Mouse (Mus musculus): ENCODE results near the gene Atpaf1. TPM values are rescaled to one million over a fixed set of nuclear protein-coding genes. Genes with fewer than 3 reads are reported as not detected.
A peak's percentile ranks its signal among the peaks of the same experiment; 100 is the strongest.

Gene Atpaf1
- polyA plus RNA-seq, 1 experiment = 9.2 TPM

DNA sequence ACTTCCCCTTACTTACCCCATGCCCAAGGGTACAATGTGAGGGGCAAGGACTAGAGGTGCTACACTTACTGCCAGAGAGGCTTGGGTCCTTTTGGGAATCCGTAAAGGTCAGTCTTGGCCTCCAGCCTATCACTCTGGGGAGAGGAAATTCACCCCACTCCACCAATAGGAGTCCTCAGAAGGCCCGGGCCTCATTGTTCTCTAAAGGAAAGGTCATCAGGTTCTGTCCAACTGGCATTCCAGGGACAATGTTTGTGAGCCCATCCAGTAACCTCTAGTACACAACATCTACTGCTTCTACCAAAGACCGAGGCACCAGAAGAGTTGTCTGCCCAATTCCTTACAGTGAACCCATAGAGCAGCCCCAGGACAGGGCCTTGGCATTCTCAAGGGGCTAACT, 3.7 kb upstream of the Atpaf1 start, which contains the start of gene Tex38:
TSS of gene Tex38 (minus strand) at position 101 of the 400 bp plus-strand sequence.
- WGBS = 83% methylated on average over 3 of the region's 3 CpGs
- Histone ChIP-seq H3K4me1 (ENCODE audit: control insufficient read depth, insufficient read depth, low read length) (no peaks in the 10 kb centered on the region; the same call in 1 of the 2 replicates), H3K27ac (ENCODE audit: control insufficient read depth, insufficient read depth, low read depth, low read length, poor library complexity) (no peak within 1 kb of the TSS), H3K4me3 (replicated peaks; ENCODE audit: control insufficient read depth, low read depth, low read length) (no peak within 1 kb of the TSS)
- TF ChIP-seq POLR2A (IDR thresholded peaks at IDR 0.05; ENCODE audit: borderline replicate concordance, control insufficient read depth, low read depth, low read length) = no peak
- TF ChIP-seq CTCF (IDR thresholded peaks at IDR 0.05; ENCODE audit: control insufficient read depth, insufficient read depth, low read length) = no peak

DNA sequence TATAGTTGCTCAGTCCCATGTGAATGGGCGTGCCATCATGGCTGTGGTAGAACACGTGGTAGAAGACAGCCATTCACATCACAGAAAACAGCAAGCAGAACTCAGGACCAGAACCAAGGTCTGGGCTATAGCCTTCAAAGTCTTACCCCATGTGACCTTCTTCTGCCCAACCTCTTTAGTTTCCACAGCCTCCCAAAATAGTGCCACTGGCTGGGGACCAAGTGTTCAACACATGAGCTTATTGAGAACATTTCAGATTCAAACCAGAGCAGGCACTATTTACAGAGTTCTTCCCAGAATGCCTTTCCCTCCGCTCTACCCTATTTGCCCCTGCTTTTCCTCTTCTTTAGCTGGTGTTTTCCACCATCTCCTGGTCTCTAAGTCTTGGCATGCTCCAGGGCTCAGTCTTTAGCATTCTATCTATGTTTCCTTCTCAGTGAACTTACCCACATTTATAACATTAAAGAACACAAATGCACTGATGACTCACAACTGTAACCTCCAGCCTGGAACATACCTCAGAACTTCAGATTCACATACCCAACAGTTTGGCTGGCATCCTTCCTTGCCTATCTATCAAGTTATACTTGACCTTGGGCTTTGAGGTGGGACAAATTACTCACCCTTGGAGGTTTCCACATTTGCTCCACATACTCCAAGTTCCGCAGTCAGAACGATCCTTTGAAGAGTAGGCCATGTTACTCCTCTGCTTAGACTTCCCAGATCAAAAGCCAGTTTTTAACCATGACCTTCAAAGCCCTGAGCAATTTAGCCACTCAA, 2.4 kb upstream of the Atpaf1 start:
- no peaks in the 10 kb centered on the region; the same call in 1 of the 2 replicates for H3K4me1 ChIP-seq (ENCODE audit: control insufficient read depth, insufficient read depth, low read length)
- H3K27ac ChIP-seq (ENCODE audit: control insufficient read depth, insufficient read depth, low read depth, low read length, poor library complexity) = no peak overlapping the region
- TF ChIP-seq CTCF (IDR thresholded peaks at IDR 0.05; ENCODE audit: control insufficient read depth, insufficient read depth, low read length) (no peak), POLR2A (IDR thresholded peaks at IDR 0.05; ENCODE audit: borderline replicate concordance, control insufficient read depth, low read depth, low read length) (no peak)
- WGBS = 91% methylated on average over 5 of the region's 5 CpGs
- no peak overlapping the region for H3K4me3 ChIP-seq (replicated peaks; ENCODE audit: control insufficient read depth, low read depth, low read length)

- WGBS = 39% methylated on average over 7 of the region's 7 CpGs
- no peak overlapping the region for H3K27ac ChIP-seq (ENCODE audit: control insufficient read depth, insufficient read depth, low read depth, low read length, poor library complexity)
- H3K4me3 ChIP-seq (replicated peaks; ENCODE audit: control insufficient read depth, low read depth, low read length) = peak overlapping the region; percentile 60
- no peaks in the 10 kb centered on the region; the same call in 1 of the 2 replicates for H3K4me1 ChIP-seq (ENCODE audit: control insufficient read depth, insufficient read depth, low read length)
- TF ChIP-seq POLR2A (IDR thresholded peaks at IDR 0.05; ENCODE audit: borderline replicate concordance, control insufficient read depth, low read depth, low read length) (no peak), CTCF (IDR thresholded peaks at IDR 0.05; ENCODE audit: control insufficient read depth, insufficient read depth, low read length) (no peak)
These were observed 961 bp downstream of the Atpaf1 start for GRCm38 (mm10) chr4:115785511-115786034.

GRCm38 (mm10) chr4:115790864-115791263, 6.3 kb downstream of the Atpaf1 start:
- H3K4me1 ChIP-seq (ENCODE audit: control insufficient read depth, insufficient read depth, low read length) = no peaks in the 10 kb centered on the region; the same call in 1 of the 2 replicates
- 88% methylated on average over 3 of the region's 3 CpGs for WGBS
- no peak for TF ChIP-seq POLR2A (IDR thresholded peaks at IDR 0.05; ENCODE audit: borderline replicate concordance, control insufficient read depth, low read depth, low read length)
- no peak for TF ChIP-seq CTCF (IDR thresholded peaks at IDR 0.05; ENCODE audit: control insufficient read depth, insufficient read depth, low read length)
- no peak overlapping the region for H3K27ac ChIP-seq (ENCODE audit: control insufficient read depth, insufficient read depth, low read depth, low read length, poor library complexity)
- no peak overlapping the region for H3K4me3 ChIP-seq (replicated peaks; ENCODE audit: control insufficient read depth, low read depth, low read length)

DNA sequence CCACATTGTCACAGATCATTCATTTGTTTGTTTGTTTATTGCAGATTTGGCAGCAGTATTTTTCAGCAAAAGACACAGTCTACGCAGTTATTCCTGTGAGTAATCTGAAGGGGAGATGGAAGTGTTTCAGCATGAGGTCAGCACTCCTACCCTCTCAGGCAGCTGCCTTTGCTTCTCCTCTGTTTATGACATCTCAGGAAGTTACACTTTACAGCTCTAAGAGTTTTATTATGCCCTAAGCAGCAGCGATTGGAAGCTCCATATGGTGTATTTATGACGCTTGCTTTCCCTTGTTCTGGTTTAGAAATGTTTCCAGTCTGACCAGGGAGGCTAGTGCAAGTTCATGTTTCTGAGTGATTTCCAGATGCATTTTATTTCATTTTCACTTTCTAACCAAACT, 10.7 kb downstream of the Atpaf1 start:
- no peak for TF ChIP-seq POLR2A (IDR thresholded peaks at IDR 0.05; ENCODE audit: borderline replicate concordance, control insufficient read depth, low read depth, low read length)
- no peak for TF ChIP-seq CTCF (IDR thresholded peaks at IDR 0.05; ENCODE audit: control insufficient read depth, insufficient read depth, low read length)
- Histone ChIP-seq H3K4me3 (replicated peaks; ENCODE audit: control insufficient read depth, low read depth, low read length) (no peak overlapping the region), H3K4me1 (ENCODE audit: control insufficient read depth, insufficient read depth, low read length) (no peaks in the 10 kb centered on the region), H3K27ac (ENCODE audit: control insufficient read depth, insufficient read depth, low read depth, low read length, poor library complexity) (no peak overlapping the region)
- 78% methylated on average over 3 of the region's 3 CpGs for WGBS

GRCm38 (mm10) chr4:115799981-115800380, 15.4 kb downstream of the Atpaf1 start:
- H3K4me3 ChIP-seq (replicated peaks; ENCODE audit: control insufficient read depth, low read depth, low read length) = no peak overlapping the region
- 85% methylated on average over 3 of the region's 3 CpGs for WGBS
- no peak overlapping the region for H3K27ac ChIP-seq (ENCODE audit: control insufficient read depth, insufficient read depth, low read depth, low read length, poor library complexity)
- no peak for TF ChIP-seq CTCF (IDR thresholded peaks at IDR 0.05; ENCODE audit: control insufficient read depth, insufficient read depth, low read length)
- no peak for TF ChIP-seq POLR2A (IDR thresholded peaks at IDR 0.05; ENCODE audit: borderline replicate concordance, control insufficient read depth, low read depth, low read length)
- no peaks in the 10 kb centered on the region for H3K4me1 ChIP-seq (ENCODE audit: control insufficient read depth, insufficient read depth, low read length)

DNA sequence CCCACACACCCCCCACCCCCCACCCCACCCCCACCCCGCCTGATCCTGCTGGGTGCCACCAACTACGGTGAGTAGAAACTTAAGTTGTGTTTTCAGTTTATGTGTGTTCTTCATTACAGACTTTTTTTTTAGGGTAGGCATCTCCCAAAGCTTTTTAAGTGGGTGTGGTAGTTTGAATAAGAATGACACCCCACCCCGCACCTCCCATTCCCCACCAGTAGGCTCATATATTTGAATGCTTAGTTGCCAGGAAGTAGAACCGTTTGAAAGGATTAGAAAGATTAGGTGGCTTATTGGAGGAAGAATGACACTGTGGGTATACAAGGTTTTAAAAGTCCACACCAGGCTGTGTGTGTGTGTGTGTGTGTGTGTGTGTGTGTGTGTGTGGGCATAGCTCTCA, 27.7 kb downstream of the Atpaf1 start:
- Histone ChIP-seq H3K4me3 (replicated peaks; ENCODE audit: control insufficient read depth, low read depth, low read length) (no peak overlapping the region), H3K4me1 (ENCODE audit: control insufficient read depth, insufficient read depth, low read length) (no peaks in the 10 kb centered on the region), H3K27ac (ENCODE audit: control insufficient read depth, insufficient read depth, low read depth, low read length, poor library complexity) (no peak overlapping the region)
- 83% methylated on average over 4 of the region's 4 CpGs for WGBS
- TF ChIP-seq CTCF (IDR thresholded peaks at IDR 0.05; ENCODE audit: control insufficient read depth, insufficient read depth, low read length) (no peak), POLR2A (IDR thresholded peaks at IDR 0.05; ENCODE audit: borderline replicate concordance, control insufficient read depth, low read depth, low read length) (no peak)

GRCm38 (mm10) chr4:115815606-115816005, 31.0 kb downstream of the Atpaf1 start:
- Histone ChIP-seq H3K27ac (ENCODE audit: control insufficient read depth, insufficient read depth, low read depth, low read length, poor library complexity) (no peak overlapping the region), H3K4me3 (replicated peaks; ENCODE audit: control insufficient read depth, low read depth, low read length) (no peak overlapping the region), H3K4me1 (ENCODE audit: control insufficient read depth, insufficient read depth, low read length) (no peaks in the 10 kb centered on the region; the same call in 1 of the 2 replicates)
- 88% methylated on average over 5 of the region's 5 CpGs for WGBS
- no peak for TF ChIP-seq CTCF (IDR thresholded peaks at IDR 0.05; ENCODE audit: control insufficient read depth, insufficient read depth, low read length)
- TF ChIP-seq POLR2A (IDR thresholded peaks at IDR 0.05; ENCODE audit: borderline replicate concordance, control insufficient read depth, low read depth, low read length) = no peak
